Comparison of ENCODE assay signal across 8 mouse cellular contexts in genomic region chr17:47630678-47631065, GRCm38 (mm10). TPM values are rescaled to one million over a fixed set of nuclear protein-coding genes. Genes with fewer than 3 reads are reported as not detected.
A peak's percentile ranks its signal among the peaks of the same experiment; 100 is the strongest.
DNase-seq lines count a peak whose midpoint lies in the region; ATAC-seq and TF ChIP-seq lines count a peak whose summit lies in the region.

Gene Usp49 (plus strand): TSS chr17:47630690.

- H3K4me2 ChIP-seq in heart, embryonic 16.5 days (ENCODE audit: low read depth, low read length) = peak within 1 kb of the TSS; percentile 100
- H3K4me2 ChIP-seq in embryonic facial prominence, embryonic 15.5 days (replicated peaks) = peak within 1 kb of the TSS; percentile 96
- peak within 1 kb of the TSS; percentile 96 for H3K4me2 ChIP-seq in limb, embryonic 15.5 days

- no peaks in the 10 kb centered on the region for H3K27me3 ChIP-seq in heart, embryonic 16.5 days (ENCODE audit: control insufficient read depth, insufficient read depth, low read length)
- H3K27me3 ChIP-seq in C2C12 (ENCODE audit: control insufficient read depth, insufficient read depth, insufficient read length) = no peaks in the 10 kb centered on the region
- H3K27me3 ChIP-seq in embryonic facial prominence, embryonic 15.5 days = no peaks in the 10 kb centered on the region
- no peaks in the 10 kb centered on the region for H3K27me3 ChIP-seq in limb, embryonic 15.5 days

- 4% methylated on average over 3 of the region's 3 CpGs for WGBS in heart, embryonic 16.5 days
- WGBS in embryonic facial prominence, embryonic 15.5 days = 2% methylated on average over 3 of the region's 3 CpGs
- 0% methylated on average over 3 of the region's 3 CpGs for WGBS in limb, embryonic 15.5 days

- peak within 1 kb of the TSS; percentile 82 for H3K9ac ChIP-seq in heart, embryonic 16.5 days (ENCODE audit: low read length)
- H3K9ac ChIP-seq in embryonic facial prominence, embryonic 15.5 days = peak within 1 kb of the TSS; percentile 63
- peak within 1 kb of the TSS; percentile 58 for H3K9ac ChIP-seq in limb, embryonic 15.5 days

- no peaks in the 10 kb centered on the region; the same call in 1 of the 2 replicates for H3K36me3 ChIP-seq in heart, embryonic 16.5 days (ENCODE audit: control insufficient read depth, insufficient read depth)
- peaks cover 7% of the 10 kb centered on the region for H3K36me3 ChIP-seq in C2C12 (ENCODE audit: control insufficient read depth, insufficient read depth)
- peaks cover 14% of the 10 kb centered on the region for H3K36me3 ChIP-seq in embryonic facial prominence, embryonic 15.5 days
- H3K36me3 ChIP-seq in limb, embryonic 15.5 days = peaks cover 14% of the 10 kb centered on the region; the same call in 1 of the 2 replicates

- H3K79me3 ChIP-seq in C2C12 (ENCODE audit: low read depth) = peaks cover 1% of the 10 kb centered on the region

- H3K9me3 ChIP-seq in heart, embryonic 16.5 days (replicated peaks; ENCODE audit: control insufficient read depth, low read length) = no peaks in the 10 kb centered on the region
- H3K9me3 ChIP-seq in embryonic facial prominence, embryonic 15.5 days (replicated peaks) = no peaks in the 10 kb centered on the region
- H3K9me3 ChIP-seq in limb, embryonic 15.5 days = no peaks in the 10 kb centered on the region

- DNase-seq in heart, adult 9 months (ENCODE audit: low spot score in 2 of 2) = no peak
- DNase-seq in ovary, postnatal 36 days (ENCODE audit: low spot score) = no peak
- no peak for DNase-seq in right cerebral cortex, postnatal 25 days
- no peak for DNase-seq in c-Kit-positive CD71-positive TER-119-positive erythroid progenitor cells, embryonic 14.5 days (ENCODE audit: low spot score)

- ATAC-seq in heart, embryonic 16.5 days (replicated peaks; ENCODE audit: extremely low read depth, insufficient read depth, low FRiP score) = no peak
- no peak for ATAC-seq in embryonic facial prominence, embryonic 15.5 days (ENCODE audit: insufficient number of reproducible peaks, low FRiP score, low TSS enrichment, low read depth)
- no peak for ATAC-seq in limb, embryonic 15.5 days (ENCODE audit: insufficient number of reproducible peaks, low FRiP score, low TSS enrichment, low read depth)

- peak within 1 kb of the TSS; percentile 56 for H3ac ChIP-seq in C2C12 (ENCODE audit: control insufficient read depth, insufficient read length, low read depth)

- H3K4me3 ChIP-seq in heart, embryonic 16.5 days (ENCODE audit: low read length) = peak within 1 kb of the TSS; percentile 84
- H3K4me3 ChIP-seq in C2C12 (ENCODE audit: insufficient read depth, poor library complexity, severe bottlenecking) = peak within 1 kb of the TSS; percentile 50
- peak within 1 kb of the TSS; percentile 73 for H3K4me3 ChIP-seq in embryonic facial prominence, embryonic 15.5 days (replicated peaks)
- H3K4me3 ChIP-seq in limb, embryonic 15.5 days = peak within 1 kb of the TSS; percentile 79

- H3K4me1 ChIP-seq in heart, embryonic 16.5 days (ENCODE audit: control insufficient read depth, insufficient read depth, low read length) = peaks cover 15% of the 10 kb centered on the region
- H3K4me1 ChIP-seq in embryonic facial prominence, embryonic 15.5 days = peaks cover 26% of the 10 kb centered on the region
- H3K4me1 ChIP-seq in limb, embryonic 15.5 days = peaks cover 22% of the 10 kb centered on the region

- peak within 1 kb of the TSS; percentile 77 for H3K27ac ChIP-seq in heart, embryonic 16.5 days (ENCODE audit: low read length)
- H3K27ac ChIP-seq in embryonic facial prominence, embryonic 15.5 days (replicated peaks) = peak within 1 kb of the TSS; percentile 80
- peak within 1 kb of the TSS; percentile 95 for H3K27ac ChIP-seq in limb, embryonic 15.5 days

- H3K79me2 ChIP-seq in C2C12 (ENCODE audit: control insufficient read depth, insufficient read depth) = peaks cover 8% of the 10 kb centered on the region

- TF ChIP-seq CTCF in C2C12 (IDR thresholded peaks at IDR 0.05; ENCODE audit: control insufficient read depth, insufficient read depth, insufficient read length) = no peak

TF ChIP-seq in C2C12, 6 proteins besides CTCF, POLR2A, EP300 and RAD21:
- no peak for TF ChIP-seq MAX (IDR thresholded peaks at IDR 0.05)
- TF ChIP-seq USF1 (IDR thresholded peaks at IDR 0.05; ENCODE audit: low read depth) = no peak
- no peak for TF ChIP-seq FOSL1 (IDR thresholded peaks at IDR 0.05; ENCODE audit: insufficient read depth, low read length, poor library complexity, severe bottlenecking)
- TF ChIP-seq MYOD1 (IDR thresholded peaks at IDR 0.05; ENCODE audit: control insufficient read depth, insufficient read length, low read depth) = no peak
- no peak for TF ChIP-seq CEBPB (IDR thresholded peaks at IDR 0.05; ENCODE audit: low read depth)
- TF ChIP-seq MYOG (IDR thresholded peaks at IDR 0.05; ENCODE audit: control insufficient read depth, extremely low read depth, insufficient read length) = no peak

RNA-seq across cellular contexts. Expression of gene Usp49, which starts in this region (rescaled TPM):
- polyA plus RNA-seq in heart, embryonic 16.5 days (2015; fragmentation: Nextera tagmentation; extraction: Ambion mirVana) = 2.1 and 3.1 TPM in 2 replicates
- 3.2 TPM for polyA plus RNA-seq in C2C12 (2012; fragmentation: generic; extraction: Trizol)
- polyA plus RNA-seq in embryonic facial prominence, embryonic 15.5 days (2015; fragmentation: Nextera tagmentation; extraction: Ambion mirVana) = 4.4 and 5.2 TPM in 2 replicates
- 3.0 and 4.0 TPM in 2 replicates for polyA plus RNA-seq in limb, embryonic 15.5 days (2015; fragmentation: Nextera tagmentation; extraction: Ambion mirVana)
